Mouse (Mus musculus) G1E-ER4 (cell line): ENCODE results near the gene Pmm2. TPM values are rescaled to one million over a fixed set of nuclear protein-coding genes. Genes with fewer than 3 reads are reported as not detected.

ENCODE experiments used
- GATA1 ChIP-seq: IDR thresholded peaks from one replicate; pipeline ENCODE4 v1.8.0; 2012; ENCODE audit warnings: low read length, inconsistent platforms
- polyA plus RNA-seq: library from polyadenylated mRNA; stranded (reverse); fragments of >175 nt; gene quantifications from 2 replicates; pipeline ENCODE4 v1.2.3, GENCODE M21; 2012

The Pmm2 gene
- polyA plus RNA-seq, 1 experiment: 15.7 TPM

GRCm38 (mm10) chr16:8670041-8671035 is 32.9 kb downstream of the Pmm2 start:
- no peak for TF ChIP-seq GATA1

GRCm38 (mm10) chr16:8671551-8672349 is 34.3 kb downstream of the Pmm2 start, which contains the start of gene Carhsp1:
Gene Carhsp1, minus strand, starts transcription at chr16:8672155.
- no peak for TF ChIP-seq GATA1

GRCm38 (mm10) chr16:8672350-8672687 is 34.8 kb downstream of the Pmm2 start:
- no peak for TF ChIP-seq GATA1

- no peak for TF ChIP-seq GATA1
These were observed 35.3 kb downstream of the Pmm2 start for GRCm38 (mm10) chr16:8672811-8673210.

GRCm38 (mm10) chr16:8673343-8673742 is 35.9 kb downstream of the Pmm2 start:
- no peak for TF ChIP-seq GATA1

GRCm38 (mm10) chr16:8674165-8674564 is 36.7 kb downstream of the Pmm2 start:
- no peak for TF ChIP-seq GATA1

GRCm38 (mm10) chr16:8675559-8675958 is 38.1 kb downstream of the Pmm2 start:
- no peak for TF ChIP-seq GATA1

- TF ChIP-seq GATA1: no peak
These were observed 38.8 kb downstream of the Pmm2 start for GRCm38 (mm10) chr16:8676228-8676627.

- no peak for TF ChIP-seq GATA1
These were observed 39.3 kb downstream of the Pmm2 start for GRCm38 (mm10) chr16:8676800-8677199.

- TF ChIP-seq GATA1: no peak
These were observed 40.6 kb downstream of the Pmm2 start for GRCm38 (mm10) chr16:8678035-8678434.

- TF ChIP-seq GATA1: no peak
These were observed 41.2 kb downstream of the Pmm2 start for GRCm38 (mm10) chr16:8678676-8679075.

- TF ChIP-seq GATA1: no peak
These were observed 42.3 kb downstream of the Pmm2 start for GRCm38 (mm10) chr16:8679780-8680179.

- no peak for TF ChIP-seq GATA1
These were observed 43.0 kb downstream of the Pmm2 start, which contains the start of gene Gm5767 for GRCm38 (mm10) chr16:8680470-8680869. Gene Gm5767, plus strand, starts transcription at chr16:8680770.

- TF ChIP-seq GATA1: no peak
These were observed 47.6 kb downstream of the Pmm2 start for GRCm38 (mm10) chr16:8685087-8685486.

- TF ChIP-seq GATA1: no peak
These were observed 48.8 kb downstream of the Pmm2 start for GRCm38 (mm10) chr16:8686121-8686870.

GRCm38 (mm10) chr16:8686871-8687535 is 49.5 kb downstream of the Pmm2 start:
- no peak for TF ChIP-seq GATA1
